Mouse (Mus musculus) ovary, postnatal 10 days (tissue): Measurements from ENCODE around the gene Shisa8.
A peak's percentile ranks its signal among the peaks of the same experiment; 100 is the strongest.
"Not testable (repeated sequence)": the region's sequence is repeated elsewhere in the genome, so short reads cannot be mapped to it uniquely, and the experiment has no call there.

Source experiments
- DNase-seq: peaks from one replicate; pipeline ENCODE4 v3.0.0; 2022; ENCODE audit warnings: low spot score

Shisa8 gene

GRCm38 (mm10) chr15:82212752-82213063 lies at the start of gene Shisa8:
Shisa8 (minus strand) TSS chr15:82212815.
- DNase-seq = no peak

GRCm38 (mm10) chr15:82259510-82259909 lies 46.9 kb upstream of the Shisa8 start:
- no peak for DNase-seq

- no peak for DNase-seq
These were observed 43.3 kb upstream of the Shisa8 start for GRCm38 (mm10) chr15:82255944-82256383.

- DNase-seq = no peak
These were observed 42.6 kb upstream of the Shisa8 start for GRCm38 (mm10) chr15:82255248-82255647.

GRCm38 (mm10) chr15:82252097-82252496 lies 39.5 kb upstream of the Shisa8 start, which contains the start of gene 1500009C09Rik:
1500009C09Rik (plus strand) TSS chr15:82252397.
- DNase-seq = no peak

GRCm38 (mm10) chr15:82251579-82251978 lies 39.0 kb upstream of the Shisa8 start:
- DNase-seq = no peak

- no peak for DNase-seq
These were observed 34.6 kb upstream of the Shisa8 start for GRCm38 (mm10) chr15:82247131-82247776.

GRCm38 (mm10) chr15:82244805-82245161 lies 32.2 kb upstream of the Shisa8 start:
- DNase-seq = not testable (repeated sequence)

- DNase-seq = peak; percentile 87
These were observed 31.6 kb upstream of the Shisa8 start, which contains the start of gene Cenpm for GRCm38 (mm10) chr15:82244115-82244804. Cenpm (minus strand) TSS chr15:82244748.

- no peak for DNase-seq
These were observed 31.1 kb upstream of the Shisa8 start for GRCm38 (mm10) chr15:82243742-82244114.

GRCm38 (mm10) chr15:82243311-82243710 lies 30.7 kb upstream of the Shisa8 start:
- no peak for DNase-seq

GRCm38 (mm10) chr15:82236565-82236964 lies 23.9 kb upstream of the Shisa8 start:
- DNase-seq = peak; percentile 66

- no peak for DNase-seq
These were observed 23.0 kb upstream of the Shisa8 start for GRCm38 (mm10) chr15:82235661-82236060.

GRCm38 (mm10) chr15:82232651-82233050 lies 20.0 kb upstream of the Shisa8 start:
- DNase-seq = no peak

- DNase-seq = no peak
These were observed 19.2 kb upstream of the Shisa8 start for GRCm38 (mm10) chr15:82231591-82232378.

- DNase-seq = no peak
These were observed 18.5 kb upstream of the Shisa8 start for GRCm38 (mm10) chr15:82231100-82231499.

GRCm38 (mm10) chr15:82230098-82230611 lies 17.5 kb upstream of the Shisa8 start:
- DNase-seq = no peak

- no peak for DNase-seq
These were observed 17.0 kb upstream of the Shisa8 start for GRCm38 (mm10) chr15:82229542-82230045.

- no peak for DNase-seq
These were observed 13.2 kb upstream of the Shisa8 start for GRCm38 (mm10) chr15:82225769-82226168.

- DNase-seq = no peak
These were observed 12.1 kb upstream of the Shisa8 start for GRCm38 (mm10) chr15:82224602-82225215.

GRCm38 (mm10) chr15:82223657-82224601 lies 11.3 kb upstream of the Shisa8 start, which contains the start of gene Tnfrsf13c:
Tnfrsf13c (minus strand) TSS chr15:82224369.
- DNase-seq = no peak
